Mouse (Mus musculus): Measurements from ENCODE around the gene Notch2. TPM values are rescaled to one million over a fixed set of nuclear protein-coding genes. Genes with fewer than 3 reads are reported as not detected.

Gene Notch2
- polyA plus RNA-seq, 1 experiment from 2014 or later = 14.5 TPM

DNA sequence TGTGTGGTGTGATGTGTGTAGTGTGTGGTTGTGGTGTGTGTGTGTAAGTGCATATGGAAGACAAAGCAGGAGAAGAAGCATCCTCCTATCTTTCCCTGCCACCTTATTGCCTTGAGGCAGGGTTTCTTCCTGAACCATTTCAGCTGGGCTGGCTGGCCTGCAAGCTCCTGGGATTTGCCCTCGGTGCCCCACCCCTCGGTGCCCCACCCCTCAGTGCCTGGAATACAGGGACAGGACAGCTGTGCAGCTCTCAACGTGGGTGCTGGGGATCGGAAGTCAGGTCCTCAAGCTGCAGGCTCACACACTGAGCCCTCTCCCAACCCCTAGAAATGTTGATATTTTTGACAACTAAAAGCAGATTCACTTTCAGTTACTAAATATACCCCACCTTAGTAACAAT is 142.8 kb downstream of the Notch2 start:
- 48% methylated on average over 4 of the region's 4 CpGs for WGBS
- no peak for ATAC-seq (ENCODE audit: insufficient number of reproducible peaks, insufficient read depth, low FRiP score, low read depth)
- H3K27me3 ChIP-seq (ENCODE audit: control insufficient read depth, insufficient read depth, low read length) = no peaks in the 10 kb centered on the region
- H3K9me3 ChIP-seq (ENCODE audit: control insufficient read depth, low read length) = no peaks in the 10 kb centered on the region
- H3K27ac ChIP-seq (replicated peaks in 1 of 2; ENCODE audit: control insufficient read depth in 1 of 2, insufficient read depth in 1 of 2, low read depth in 2 of 2, low read length in 2 of 2) = no peak overlapping the region
- no peaks in the 10 kb centered on the region for H3K36me3 ChIP-seq (ENCODE audit: control insufficient read depth, insufficient read depth, low read length)
- no peak overlapping the region for H3K4me3 ChIP-seq (ENCODE audit: control insufficient read depth in 1 of 2, insufficient read depth in 1 of 2, low read depth in 1 of 2, low read length in 2 of 2)
- no peak overlapping the region for H3K4me2 ChIP-seq (ENCODE audit: low read length)
- H3K4me1 ChIP-seq (ENCODE audit: control insufficient read depth in 2 of 2, insufficient read depth in 2 of 2, low read length in 2 of 2) = peaks cover 7 to 9% of the 10 kb centered on the region in 2 experiments
- no peak overlapping the region for H3K9ac ChIP-seq (ENCODE audit: low read length)

GRCm38 (mm10) chr3:98157073-98157472 is 143.7 kb downstream of the Notch2 start:
- ATAC-seq (ENCODE audit: insufficient number of reproducible peaks, insufficient read depth, low FRiP score, low read depth) = no peak
- H3K9me3 ChIP-seq (ENCODE audit: control insufficient read depth, low read length) = no peaks in the 10 kb centered on the region
- H3K4me3 ChIP-seq (ENCODE audit: control insufficient read depth in 1 of 2, insufficient read depth in 1 of 2, low read depth in 1 of 2, low read length in 2 of 2) = no peak overlapping the region
- H3K36me3 ChIP-seq (ENCODE audit: control insufficient read depth, insufficient read depth, low read length) = no peaks in the 10 kb centered on the region
- H3K9ac ChIP-seq (ENCODE audit: low read length) = no peak overlapping the region
- H3K27ac ChIP-seq (replicated peaks in 1 of 2; ENCODE audit: control insufficient read depth in 1 of 2, insufficient read depth in 1 of 2, low read depth in 2 of 2, low read length in 2 of 2) = no peak overlapping the region
- peaks cover 7 to 9% of the 10 kb centered on the region in 2 experiments for H3K4me1 ChIP-seq (ENCODE audit: control insufficient read depth in 2 of 2, insufficient read depth in 2 of 2, low read length in 2 of 2)
- no peaks in the 10 kb centered on the region for H3K27me3 ChIP-seq (ENCODE audit: control insufficient read depth, insufficient read depth, low read length)
- WGBS = 67% methylated on average over 2 of the region's 2 CpGs
- H3K4me2 ChIP-seq (ENCODE audit: low read length) = no peak overlapping the region

DNA sequence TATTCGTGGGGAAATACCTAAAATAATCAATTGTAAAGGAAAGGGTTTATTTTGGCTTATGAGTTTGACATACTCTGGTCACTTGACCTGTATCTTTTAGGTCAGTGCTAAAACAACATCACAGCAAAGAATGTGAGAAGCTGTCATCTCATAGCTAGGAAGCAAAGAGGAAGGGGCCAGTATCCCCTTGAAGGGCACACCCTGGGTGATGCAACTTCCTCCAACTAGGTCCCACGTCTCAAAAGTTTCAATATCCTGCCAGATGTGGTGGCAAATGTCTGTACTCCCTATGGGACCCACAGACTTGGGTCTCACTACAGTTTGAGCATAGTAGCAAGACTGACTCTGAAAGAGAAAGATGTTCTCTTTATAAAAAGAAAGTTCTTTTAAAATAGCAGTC is 144.3 kb downstream of the Notch2 start:
- Histone ChIP-seq H3K4me1 (ENCODE audit: control insufficient read depth in 2 of 2, insufficient read depth in 2 of 2, low read length in 2 of 2) (peaks cover 7 to 9% of the 10 kb centered on the region in 2 experiments), H3K4me2 (ENCODE audit: low read length) (no peak overlapping the region), H3K36me3 (ENCODE audit: control insufficient read depth, insufficient read depth, low read length) (no peaks in the 10 kb centered on the region), H3K27ac (replicated peaks in 1 of 2; ENCODE audit: control insufficient read depth in 1 of 2, insufficient read depth in 1 of 2, low read depth in 2 of 2, low read length in 2 of 2) (no peak overlapping the region), H3K9me3 (ENCODE audit: control insufficient read depth, low read length) (no peaks in the 10 kb centered on the region), H3K4me3 (ENCODE audit: control insufficient read depth in 1 of 2, insufficient read depth in 1 of 2, low read depth in 1 of 2, low read length in 2 of 2) (no peak overlapping the region), H3K9ac (ENCODE audit: low read length) (no peak overlapping the region), H3K27me3 (ENCODE audit: control insufficient read depth, insufficient read depth, low read length) (no peaks in the 10 kb centered on the region)
- no peak for ATAC-seq (ENCODE audit: insufficient number of reproducible peaks, insufficient read depth, low FRiP score, low read depth)
- WGBS = 47% methylated on average over 2 of the region's 2 CpGs

DNA sequence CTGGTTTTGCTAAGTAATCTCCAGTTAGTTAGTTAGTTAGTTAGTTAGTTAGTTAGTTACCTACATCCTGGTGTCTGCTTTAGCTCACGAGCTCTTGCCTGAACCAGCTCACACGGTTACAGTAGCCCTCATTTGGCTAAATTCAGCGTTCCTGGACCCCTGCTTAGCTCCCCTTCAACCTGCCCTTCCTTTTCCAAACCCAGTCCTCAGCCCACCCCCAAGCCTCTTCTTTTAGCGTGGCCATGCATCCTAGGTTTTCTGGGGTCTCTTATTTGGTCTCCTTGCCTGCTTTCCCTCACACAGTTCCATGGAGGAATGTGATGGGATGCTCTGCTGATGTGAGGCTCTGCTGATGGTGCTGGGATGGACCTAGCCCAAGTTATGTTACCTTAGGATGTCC is 145.3 kb downstream of the Notch2 start:
- WGBS = 62% methylated on average over 4 of the region's 4 CpGs
- Histone ChIP-seq H3K4me3 (ENCODE audit: control insufficient read depth in 1 of 2, insufficient read depth in 1 of 2, low read depth in 1 of 2, low read length in 2 of 2) (no peak overlapping the region), H3K27me3 (ENCODE audit: control insufficient read depth, insufficient read depth, low read length) (no peaks in the 10 kb centered on the region)

GRCm38 (mm10) chr3:98159289-98159688 is 146.0 kb downstream of the Notch2 start:
- H3K4me1 ChIP-seq (ENCODE audit: control insufficient read depth in 2 of 2, insufficient read depth in 2 of 2, low read length in 2 of 2) = peaks cover 7 to 9% of the 10 kb centered on the region in 2 experiments
- no peaks in the 10 kb centered on the region for H3K27me3 ChIP-seq (ENCODE audit: control insufficient read depth, insufficient read depth, low read length)
- no peak overlapping the region for H3K9ac ChIP-seq (ENCODE audit: low read length)
- ATAC-seq (ENCODE audit: insufficient number of reproducible peaks, insufficient read depth, low FRiP score, low read depth) = no peak
- 14% methylated on average over 4 of the region's 4 CpGs for WGBS
- no peaks in the 10 kb centered on the region for H3K36me3 ChIP-seq (ENCODE audit: control insufficient read depth, insufficient read depth, low read length)
- no peaks in the 10 kb centered on the region for H3K9me3 ChIP-seq (ENCODE audit: control insufficient read depth, low read length)
- no peak overlapping the region for H3K27ac ChIP-seq (replicated peaks in 1 of 2; ENCODE audit: control insufficient read depth in 1 of 2, insufficient read depth in 1 of 2, low read depth in 2 of 2, low read length in 2 of 2)
- no peak overlapping the region for H3K4me2 ChIP-seq (ENCODE audit: low read length)
- H3K4me3 ChIP-seq (ENCODE audit: control insufficient read depth in 1 of 2, insufficient read depth in 1 of 2, low read depth in 1 of 2, low read length in 2 of 2) = no peak overlapping the region

More for the DNA sequence above, 145.3 kb downstream of the Notch2 start:
- H3K4me1 ChIP-seq (ENCODE audit: control insufficient read depth in 2 of 2, insufficient read depth in 2 of 2, low read length in 2 of 2) = peaks cover 7 to 9% of the 10 kb centered on the region in 2 experiments
- no peak overlapping the region for H3K27ac ChIP-seq (replicated peaks in 1 of 2; ENCODE audit: control insufficient read depth in 1 of 2, insufficient read depth in 1 of 2, low read depth in 2 of 2, low read length in 2 of 2)
- ATAC-seq (ENCODE audit: insufficient number of reproducible peaks, insufficient read depth, low FRiP score, low read depth) = no peak
- no peak overlapping the region for H3K9ac ChIP-seq (ENCODE audit: low read length)
- no peaks in the 10 kb centered on the region for H3K9me3 ChIP-seq (ENCODE audit: control insufficient read depth, low read length)
- no peak overlapping the region for H3K4me2 ChIP-seq (ENCODE audit: low read length)
- H3K36me3 ChIP-seq (ENCODE audit: control insufficient read depth, insufficient read depth, low read length) = no peaks in the 10 kb centered on the region

DNA sequence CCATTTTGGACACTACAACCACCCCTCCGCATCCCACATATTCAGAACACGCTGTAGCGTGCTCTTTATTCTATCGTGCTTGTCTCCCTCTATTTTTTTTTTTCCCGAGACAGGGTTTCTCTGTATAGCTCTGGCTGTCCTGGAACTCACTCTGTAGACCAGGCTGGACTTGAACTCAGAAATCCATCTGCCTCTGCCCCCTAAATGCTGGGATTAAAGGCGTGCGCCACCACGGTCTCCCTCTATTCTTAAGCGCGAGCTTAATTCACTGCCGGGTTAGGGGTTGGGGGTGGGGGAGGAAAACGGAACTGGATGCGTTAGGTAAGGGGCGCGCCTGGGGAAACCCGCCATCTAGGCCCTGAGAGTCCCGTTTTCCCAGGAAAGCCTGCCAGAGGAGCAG is 147.0 kb downstream of the Notch2 start, which contains the start of gene Adam30:
TSS of gene Adam30 (plus strand) at position 301 of the 400 bp plus-strand sequence.
- WGBS = 80% methylated on average over 17 of the region's 17 CpGs

GRCm38 (mm10) chr3:98178340-98178739 is 165.0 kb downstream of the Notch2 start:
- Histone ChIP-seq H3K9ac (ENCODE audit: low read length) (no peak overlapping the region), H3K27me3 (ENCODE audit: control insufficient read depth, insufficient read depth, low read length) (no peaks in the 10 kb centered on the region), H3K36me3 (ENCODE audit: control insufficient read depth, insufficient read depth, low read length) (no peaks in the 10 kb centered on the region), H3K27ac (replicated peaks in 1 of 2; ENCODE audit: control insufficient read depth in 1 of 2, insufficient read depth in 1 of 2, low read depth in 2 of 2, low read length in 2 of 2) (peak overlapping the region; percentile 49 to 53; a peak in 2 of 4 replicates), H3K4me1 (ENCODE audit: control insufficient read depth in 2 of 2, insufficient read depth in 2 of 2, low read length in 2 of 2) (no peaks in the 10 kb centered on the region), H3K4me2 (ENCODE audit: low read length) (no peak overlapping the region), H3K4me3 (ENCODE audit: control insufficient read depth in 1 of 2, insufficient read depth in 1 of 2, low read depth in 1 of 2, low read length in 2 of 2) (no peak overlapping the region), H3K9me3 (ENCODE audit: control insufficient read depth, low read length) (0 out of 2 replicates have a peak, but pooled peaks cover 9% of the 10 kb centered on the region)
- ATAC-seq (ENCODE audit: insufficient number of reproducible peaks, insufficient read depth, low FRiP score, low read depth) = no peak
- 63% methylated on average over 4 of the region's 4 CpGs for WGBS

More for the DNA sequence above, 147.0 kb downstream of the Notch2 start, which contains the start of gene Adam30:
- Histone ChIP-seq H3K4me1 (ENCODE audit: control insufficient read depth in 2 of 2, insufficient read depth in 2 of 2, low read length in 2 of 2) (peaks cover 7 to 9% of the 10 kb centered on the region in 2 experiments), H3K27ac (replicated peaks in 1 of 2; ENCODE audit: control insufficient read depth in 1 of 2, insufficient read depth in 1 of 2, low read depth in 2 of 2, low read length in 2 of 2) (no peak within 1 kb of the TSS), H3K9me3 (ENCODE audit: control insufficient read depth, low read length) (no peaks in the 10 kb centered on the region), H3K36me3 (ENCODE audit: control insufficient read depth, insufficient read depth, low read length) (no peaks in the 10 kb centered on the region), H3K4me3 (ENCODE audit: control insufficient read depth in 1 of 2, insufficient read depth in 1 of 2, low read depth in 1 of 2, low read length in 2 of 2) (no peak within 1 kb of the TSS), H3K9ac (ENCODE audit: low read length) (no peak within 1 kb of the TSS), H3K27me3 (ENCODE audit: control insufficient read depth, insufficient read depth, low read length) (no peaks in the 10 kb centered on the region), H3K4me2 (ENCODE audit: low read length) (no peak within 1 kb of the TSS)
- ATAC-seq (ENCODE audit: insufficient number of reproducible peaks, insufficient read depth, low FRiP score, low read depth) = no peak

GRCm38 (mm10) chr3:98180805-98181204 is 167.5 kb downstream of the Notch2 start:
- Histone ChIP-seq H3K4me2 (ENCODE audit: low read length) (no peak overlapping the region), H3K27me3 (ENCODE audit: control insufficient read depth, insufficient read depth, low read length) (no peaks in the 10 kb centered on the region), H3K36me3 (ENCODE audit: control insufficient read depth, insufficient read depth, low read length) (no peaks in the 10 kb centered on the region), H3K27ac (replicated peaks in 1 of 2; ENCODE audit: control insufficient read depth in 1 of 2, insufficient read depth in 1 of 2, low read depth in 2 of 2, low read length in 2 of 2) (no peak overlapping the region), H3K4me3 (ENCODE audit: control insufficient read depth in 1 of 2, insufficient read depth in 1 of 2, low read depth in 1 of 2, low read length in 2 of 2) (no peak overlapping the region), H3K9ac (ENCODE audit: low read length) (no peak overlapping the region), H3K4me1 (ENCODE audit: control insufficient read depth in 2 of 2, insufficient read depth in 2 of 2, low read length in 2 of 2) (no peaks in the 10 kb centered on the region), H3K9me3 (ENCODE audit: control insufficient read depth, low read length) (0 out of 2 replicates have a peak, but pooled peaks cover 9% of the 10 kb centered on the region)
- ATAC-seq (ENCODE audit: insufficient number of reproducible peaks, insufficient read depth, low FRiP score, low read depth) = no peak
- 27% methylated on average over 7 of the region's 7 CpGs for WGBS
